Mouse (Mus musculus) intestine, postnatal 0 days (tissue): Measurements from ENCODE around the gene Fgfr2. TPM values are rescaled to one million over a fixed set of nuclear protein-coding genes. Genes with fewer than 3 reads are reported as not detected.

Experiments used
- ATAC-seq: fragments of 200-750 bp; cut with Nextera tagmentation; 2 replicates; pipeline ENCODE4 v1.8.0; 2017; ENCODE audit warnings: mild to moderate bottlenecking, moderate TSS enrichment, moderate library complexity
- H3K27ac ChIP-seq: fragments of 300-500 bp; sonication (generic); 2 replicates; pipeline ENCODE4 v1.5.1; 2014; ENCODE audit warnings: mild to moderate bottlenecking, low read depth, low read length, moderate library complexity
- H3K27me3 ChIP-seq: fragments of 300-500 bp; sonication (generic); replicated peaks from 2 replicates; pipeline ENCODE4 v1.6.1; 2014; ENCODE audit warnings: low read length, mixed read lengths; ENCODE audit not compliant: control insufficient read depth, insufficient read depth
- H3K36me3 ChIP-seq: fragments of 300-500 bp; sonication (generic); 2 replicates; pipeline ENCODE4 v1.6.1; 2014; ENCODE audit warnings: mild to moderate bottlenecking, moderate library complexity; ENCODE audit not compliant: control insufficient read depth, insufficient read depth
- H3K4me1 ChIP-seq: fragments of 300-500 bp; sonication (generic); replicated peaks from 2 replicates; pipeline ENCODE4 v1.6.1; 2014; ENCODE audit warnings: antibody characterized with exemption, low read length, mixed read lengths; ENCODE audit not compliant: control insufficient read depth, insufficient read depth
- H3K4me2 ChIP-seq: fragments of 300-500 bp; sonication (generic); replicated peaks from 2 replicates; pipeline ENCODE4 v1.6.1; 2014; ENCODE audit warnings: low read depth, mild to moderate bottlenecking, moderate library complexity
- H3K4me3 ChIP-seq: fragments of 300-500 bp; sonication (generic); 2 replicates; pipeline ENCODE4 v1.5.1; 2014; ENCODE audit warnings: low read depth, low read length
- H3K9ac ChIP-seq: fragments of 300-500 bp; sonication (generic); 2 replicates; pipeline ENCODE4 v1.6.1; 2014; ENCODE audit warnings: mild to moderate bottlenecking, low read depth, low read length
- H3K9me3 ChIP-seq: fragments of 300-500 bp; sonication (generic); 2 replicates; pipeline ENCODE4 v1.6.1; 2016; ENCODE audit warnings: mixed run types; ENCODE audit not compliant: control insufficient read depth
- CTCF ChIP-seq: sonication (generic); IDR thresholded peaks from 2 replicates; pipeline ENCODE4 v1.5.1; 2016; ENCODE audit warnings: low read depth, mild to moderate bottlenecking, control low read depth, antibody characterized with exemption, moderate library complexity
- WGBS: fragments of 180-500 bp; shearing (Covaris S2); extraction: QIAGEN DNeasy Blood & Tissue Kit; methylation state at CpG from one replicate; pipeline ENCODE4 v1.1.7; 2014; 5-methylcytosine and 5-hydroxymethylcytosine counted together
- polyA plus RNA-seq: library from polyadenylated mRNA; unstranded; fragments of >200 nt; fragmentation: Nextera tagmentation; extraction: Ambion mirVana; gene quantifications from 2 replicates; pipeline ENCODE4 v1.2.1, GENCODE M21; 2015

Gene Fgfr2
- polyA plus RNA-seq, 1 experiment from 2014 or later = 29.5 TPM

DNA sequence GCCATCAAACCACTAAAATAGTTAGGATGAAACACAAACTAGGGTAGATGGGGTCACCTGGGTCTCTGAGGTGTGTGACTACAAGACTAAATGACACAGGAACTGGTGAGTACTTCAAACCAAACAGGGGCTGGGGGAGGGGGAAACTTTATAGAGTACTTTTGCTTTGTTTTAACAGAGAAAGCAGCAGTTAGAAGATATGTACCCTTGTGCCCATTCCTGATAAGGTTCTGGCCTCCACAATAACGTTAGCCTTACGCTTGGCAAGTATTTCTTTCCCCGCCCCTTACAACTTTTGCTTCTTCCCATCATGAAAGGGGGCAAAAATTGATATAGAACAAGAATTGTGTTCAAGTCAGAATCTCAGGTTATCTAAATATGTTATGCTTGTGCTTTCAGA, 527.4 kb downstream of the Fgfr2 start:
- H3K27me3 ChIP-seq = peaks cover 22% of the 10 kb centered on the region
- 76% methylated on average over 3 of the region's 3 CpGs for WGBS
- ATAC-seq = no peak

GRCm38 (mm10) chr7:132594325-132594724, 528.8 kb downstream of the Fgfr2 start:
- no peak overlapping the region for H3K9ac ChIP-seq
- ATAC-seq = no peak
- no peak overlapping the region for H3K4me2 ChIP-seq
- H3K36me3 ChIP-seq = no peaks in the 10 kb centered on the region
- no peak overlapping the region for H3K27ac ChIP-seq
- H3K4me3 ChIP-seq = no peak overlapping the region
- 91% methylated on average over 2 of the region's 2 CpGs for WGBS
- H3K4me1 ChIP-seq = peaks cover 14% of the 10 kb centered on the region
- H3K9me3 ChIP-seq = no peaks in the 10 kb centered on the region
- peaks cover 12% of the 10 kb centered on the region for H3K27me3 ChIP-seq
- no peak for TF ChIP-seq CTCF

More for the DNA sequence above, 527.4 kb downstream of the Fgfr2 start:
- Histone ChIP-seq H3K4me1 (peaks cover 15% of the 10 kb centered on the region), H3K9ac (no peak overlapping the region), H3K4me3 (no peak overlapping the region), H3K4me2 (no peak overlapping the region), H3K27ac (no peak overlapping the region), H3K9me3 (no peaks in the 10 kb centered on the region), H3K36me3 (no peaks in the 10 kb centered on the region)
- TF ChIP-seq CTCF = no peak

DNA sequence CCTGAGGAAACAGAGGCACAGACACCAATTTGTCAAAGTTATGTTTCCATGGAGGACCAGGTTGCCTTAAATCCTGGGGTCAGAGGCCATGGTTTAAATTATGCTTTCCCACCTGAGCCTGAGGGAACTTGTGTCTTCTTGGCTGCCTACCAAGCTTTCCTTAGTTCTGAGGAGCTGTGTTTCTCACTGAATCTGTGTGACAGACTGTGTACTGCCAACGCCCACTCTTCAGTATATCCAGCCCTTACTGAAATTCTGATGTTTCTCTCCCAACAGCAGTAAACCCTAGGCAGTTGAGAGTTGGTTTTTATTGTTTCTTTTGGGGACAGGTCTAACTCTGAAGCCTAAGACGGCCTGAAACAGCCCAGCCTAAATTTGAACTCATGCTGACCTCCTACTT, 529.4 kb downstream of the Fgfr2 start:
- no peak overlapping the region for H3K4me3 ChIP-seq
- peaks cover 7% of the 10 kb centered on the region for H3K27me3 ChIP-seq
- no peaks in the 10 kb centered on the region for H3K9me3 ChIP-seq
- no peak overlapping the region for H3K27ac ChIP-seq
- H3K4me2 ChIP-seq = no peak overlapping the region
- ATAC-seq = no peak
- no peaks in the 10 kb centered on the region for H3K36me3 ChIP-seq
- WGBS = 64% methylated on average over 2 of the region's 2 CpGs
- H3K4me1 ChIP-seq = peaks cover 10% of the 10 kb centered on the region; the same call in 1 of the 2 replicates
- no peak for TF ChIP-seq CTCF
- H3K9ac ChIP-seq = no peak overlapping the region

- Histone ChIP-seq H3K27ac (peak overlapping the region; percentile 68), H3K4me2 (peak overlapping the region; percentile 2; the same call in 1 of the 2 replicates), H3K9ac (no peak overlapping the region), H3K27me3 (no peaks in the 10 kb centered on the region), H3K4me3 (no peak overlapping the region), H3K36me3 (no peaks in the 10 kb centered on the region), H3K9me3 (no peaks in the 10 kb centered on the region), H3K4me1 (0 out of 2 replicates have a peak, but pooled peaks cover 3% of the 10 kb centered on the region)
- 33% methylated on average over 5 of the region's 5 CpGs for WGBS
- TF ChIP-seq CTCF = no peak
- peak; percentile 60 for ATAC-seq
Observed at GRCm38 (mm10) chr7:132589610-132590009, 533.5 kb downstream of the Fgfr2 start.

DNA sequence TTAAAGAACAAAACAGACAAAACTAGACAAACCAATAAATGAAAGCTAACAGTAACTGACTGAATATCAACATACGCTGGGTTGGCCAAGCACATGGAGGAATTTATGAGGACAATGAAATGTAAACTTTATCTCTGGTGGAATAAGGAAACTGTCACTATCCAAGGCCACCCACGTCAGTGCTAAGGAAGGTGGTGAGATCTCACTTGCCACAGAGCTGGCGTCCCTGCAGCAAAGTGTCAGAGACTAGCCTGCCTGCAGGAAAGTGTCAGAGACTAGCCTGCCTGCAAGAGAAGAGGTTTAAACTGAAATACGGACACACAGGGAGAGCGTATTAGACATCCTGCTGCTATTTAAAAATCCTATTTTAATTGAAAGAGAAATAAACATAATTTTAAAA, 536.0 kb downstream of the Fgfr2 start:
- TF ChIP-seq CTCF = no peak
- peak; percentile 67 for ATAC-seq
- Histone ChIP-seq H3K9me3 (no peaks in the 10 kb centered on the region), H3K27ac (peak overlapping the region; percentile 76), H3K36me3 (no peaks in the 10 kb centered on the region), H3K9ac (no peak overlapping the region), H3K4me3 (no peak overlapping the region), H3K27me3 (no peaks in the 10 kb centered on the region), H3K4me1 (0 out of 2 replicates have a peak, but pooled peaks cover 8% of the 10 kb centered on the region), H3K4me2 (peak overlapping the region; percentile 25)
- WGBS = 20% methylated on average over 5 of the region's 5 CpGs

DNA sequence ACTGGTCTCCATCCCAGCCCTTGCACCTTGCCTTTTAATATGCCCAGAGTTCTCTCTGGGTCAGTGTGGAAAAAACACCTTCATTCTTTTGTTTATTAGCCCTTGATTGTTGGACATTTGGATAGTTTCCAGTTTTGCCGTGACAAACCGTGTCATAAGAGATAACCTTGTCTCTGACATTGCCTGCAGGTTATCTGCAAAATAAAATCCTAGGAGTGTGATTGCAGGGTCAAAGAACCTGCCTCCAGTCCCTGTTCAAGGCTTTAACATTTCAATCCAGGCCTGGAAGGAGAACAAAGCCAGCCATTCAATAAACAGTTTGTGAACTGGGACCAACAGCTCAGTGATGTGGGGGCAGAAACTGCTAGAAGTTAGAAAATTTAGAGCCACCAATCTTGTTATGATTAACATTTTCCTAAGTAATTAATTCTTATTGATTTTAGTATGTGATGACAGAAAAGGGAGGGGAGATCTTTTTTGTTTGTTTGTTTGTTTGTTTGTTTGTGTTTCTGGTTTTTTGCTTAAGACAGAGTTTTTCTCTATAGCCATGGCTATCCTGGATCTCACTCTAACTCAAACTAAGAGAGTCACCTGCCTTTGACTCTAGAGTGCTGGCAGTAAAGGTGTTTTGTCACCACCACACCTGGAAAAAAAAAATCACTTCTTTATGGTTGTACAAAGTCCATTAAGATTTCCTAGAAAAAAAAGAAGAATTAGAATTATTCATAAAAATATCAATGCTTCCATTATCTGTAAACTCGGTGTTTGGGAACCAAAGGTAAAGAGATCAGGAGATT, 537.3 kb downstream of the Fgfr2 start:
- no peak for TF ChIP-seq CTCF
- no peaks in the 10 kb centered on the region for H3K9me3 ChIP-seq
- 0 out of 2 replicates have a peak, but pooled peaks cover 8% of the 10 kb centered on the region for H3K4me1 ChIP-seq
- peak overlapping the region; percentile 76 for H3K27ac ChIP-seq
- WGBS = 27% methylated on average over 3 of the region's 3 CpGs
- ATAC-seq = peak; percentile 74
- no peak overlapping the region for H3K4me3 ChIP-seq
- H3K4me2 ChIP-seq = no peak overlapping the region; the same call in 1 of the 2 replicates
- no peaks in the 10 kb centered on the region for H3K27me3 ChIP-seq
- no peak overlapping the region for H3K9ac ChIP-seq
- H3K36me3 ChIP-seq = no peaks in the 10 kb centered on the region
